Mouse (Mus musculus) ovary, adult 18-20 months (tissue): ENCODE results near the gene Acsbg2.

ENCODE experiments used
- DNase-seq: peaks from one replicate; pipeline ENCODE4 v3.0.0; 2022; ENCODE audit warnings: low spot score, mixed read lengths

Acsbg2 gene

GRCm38 (mm10) chr17:56871767-56872166 lies 2.5 kb downstream of the Acsbg2 start:
- no peak for DNase-seq

- DNase-seq: no peak
Observed at GRCm38 (mm10) chr17:56870287-56870953, 3.8 kb downstream of the Acsbg2 start.

GRCm38 (mm10) chr17:56869481-56869977 lies 4.7 kb downstream of the Acsbg2 start:
- DNase-seq: no peak

GRCm38 (mm10) chr17:56866071-56866470 lies 8.2 kb downstream of the Acsbg2 start:
- DNase-seq: no peak

GRCm38 (mm10) chr17:56861197-56861596 lies 13.1 kb downstream of the Acsbg2 start:
- no peak for DNase-seq

- DNase-seq: no peak
Observed at GRCm38 (mm10) chr17:56858922-56859321, 15.3 kb downstream of the Acsbg2 start.

GRCm38 (mm10) chr17:56858216-56858615 lies 16.0 kb downstream of the Acsbg2 start:
- DNase-seq: no peak

GRCm38 (mm10) chr17:56855421-56855820 lies 18.8 kb downstream of the Acsbg2 start:
- DNase-seq: no peak

- DNase-seq: no peak
Observed at GRCm38 (mm10) chr17:56851167-56851566, 23.1 kb downstream of the Acsbg2 start.

GRCm38 (mm10) chr17:56849710-56850109 lies 24.5 kb downstream of the Acsbg2 start:
- DNase-seq: no peak

GRCm38 (mm10) chr17:56848785-56849184 lies 25.5 kb downstream of the Acsbg2 start:
- DNase-seq: no peak

- no peak for DNase-seq
Observed at GRCm38 (mm10) chr17:56843678-56844077, 30.6 kb downstream of the Acsbg2 start.

- no peak for DNase-seq
Observed at GRCm38 (mm10) chr17:56842173-56842572, 32.1 kb downstream of the Acsbg2 start.

GRCm38 (mm10) chr17:56840524-56840923 lies 33.7 kb downstream of the Acsbg2 start:
- no peak for DNase-seq

GRCm38 (mm10) chr17:56836336-56836735 lies 37.9 kb downstream of the Acsbg2 start:
- DNase-seq: no peak

GRCm38 (mm10) chr17:56833381-56833780 lies 40.9 kb downstream of the Acsbg2 start:
- DNase-seq: no peak

- DNase-seq: no peak
Observed at GRCm38 (mm10) chr17:56832918-56833317, 41.3 kb downstream of the Acsbg2 start.

- peak; percentile 97 for DNase-seq
Observed at GRCm38 (mm10) chr17:56831111-56831816, 43.0 kb downstream of the Acsbg2 start.

GRCm38 (mm10) chr17:56830411-56831110 lies 43.7 kb downstream of the Acsbg2 start, which contains the start of gene Rfx2:
Rfx2 (minus strand) TSS chr17:56831013.
- no peak for DNase-seq

GRCm38 (mm10) chr17:56829795-56830194 lies 44.5 kb downstream of the Acsbg2 start:
- no peak for DNase-seq

GRCm38 (mm10) chr17:56829171-56829570 lies 45.1 kb downstream of the Acsbg2 start:
- no peak for DNase-seq

- no peak for DNase-seq
Observed at GRCm38 (mm10) chr17:56826718-56827117, 47.5 kb downstream of the Acsbg2 start.

GRCm38 (mm10) chr17:56823352-56823751 lies 50.9 kb downstream of the Acsbg2 start:
- no peak for DNase-seq
